ENCODE assay signal across 12 mouse cellular contexts in the genomic region with DNA sequence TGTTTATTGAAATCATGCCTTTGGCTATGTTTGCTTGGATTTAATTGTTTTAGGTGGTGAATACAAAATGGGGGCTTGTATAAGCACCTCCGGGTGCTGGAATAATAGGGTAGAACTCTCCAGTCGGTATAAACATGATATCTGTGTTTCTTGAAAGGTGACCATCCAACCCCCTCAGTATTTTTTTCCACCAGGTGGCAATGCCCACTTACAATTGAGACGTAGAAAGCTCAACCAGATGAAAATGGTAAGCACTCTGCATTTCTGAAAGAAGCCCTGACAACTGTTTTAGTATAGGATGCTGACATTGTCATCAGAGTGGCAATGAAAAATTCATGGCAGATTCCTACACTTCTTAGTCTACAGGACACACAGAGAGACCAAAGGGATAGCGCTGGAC.
DNase-seq lines count a peak whose midpoint lies in the region; ATAC-seq and TF ChIP-seq lines count a peak whose summit lies in the region.
"Had no signal": no experiment of that assay in that cellular context is flagged by ENCODE, and none has a peak within 500 bp of the region (broad histone marks: within the 10 kb centered on the region; RNA-seq: fewer than 3 reads in every experiment).

No protein-coding gene starts in this region.

- no peak overlapping the region for H3K4me2 ChIP-seq in hindbrain, postnatal 0 days (ENCODE audit: low read depth, low read length)
- no peak overlapping the region for H3K4me2 ChIP-seq in hindbrain, embryonic 13.5 days
- H3K4me2 ChIP-seq in midbrain, embryonic 13.5 days (replicated peaks), result no peak overlapping the region
- H3K4me2 ChIP-seq: liver, embryonic 11.5 days; midbrain, embryonic 12.5 days had no signal

- ATAC-seq in hindbrain, postnatal 0 days, result no peak
- ATAC-seq in hindbrain, embryonic 13.5 days (ENCODE audit: low FRiP score), result no peak
- ATAC-seq in Patski, result no peak
- no peak for ATAC-seq in midbrain, embryonic 13.5 days

- peak; percentile 72 for DNase-seq in hindbrain, postnatal 0 days (ENCODE audit: low spot score)
- DNase-seq in liver, adult 2 months (ENCODE audit: extremely low read depth, low read depth, low spot score), result peak; percentile 50
- no peak for DNase-seq in liver
- DNase-seq in Patski (ENCODE audit: low read depth, low spot score), result no peak
- DNase-seq in kidney, postnatal 14 days, result peak; percentile 12
- no peak for DNase-seq in c-Kit-positive CD71-positive TER-119-positive erythroid progenitor cells, embryonic 14.5 days (ENCODE audit: low spot score)
- DNase-seq: cerebellum, adult 18-20 months; spleen, adult 18-20 months had no signal

- no peak overlapping the region for H3K9ac ChIP-seq in hindbrain, postnatal 0 days (replicated peaks; ENCODE audit: low read length)
- no peak overlapping the region for H3K9ac ChIP-seq in hindbrain, embryonic 13.5 days
- no peak overlapping the region for H3K9ac ChIP-seq in liver, adult 2 months (ENCODE audit: low read depth, low read length)
- H3K9ac ChIP-seq in midbrain, embryonic 13.5 days (replicated peaks), result no peak overlapping the region
- H3K9ac ChIP-seq: midbrain, embryonic 12.5 days had no signal

- H3K27ac ChIP-seq in hindbrain, postnatal 0 days, result no peak overlapping the region
- H3K27ac ChIP-seq in hindbrain, embryonic 13.5 days, result no peak overlapping the region
- H3K27ac ChIP-seq in liver, adult 2 months (replicated peaks; ENCODE audit: insufficient read depth, low read depth, low read length), result no peak overlapping the region
- H3K27ac ChIP-seq in midbrain, embryonic 13.5 days, result no peak overlapping the region
- H3K27ac ChIP-seq: midbrain, embryonic 12.5 days had no signal

- no peaks in the 10 kb centered on the region for H3K27me3 ChIP-seq in hindbrain, postnatal 0 days (ENCODE audit: insufficient read depth, low read length)
- no peaks in the 10 kb centered on the region for H3K27me3 ChIP-seq in hindbrain, embryonic 13.5 days
- no peaks in the 10 kb centered on the region for H3K27me3 ChIP-seq in liver, adult 2 months (ENCODE audit: control insufficient read depth, insufficient read depth, low read length)
- no peaks in the 10 kb centered on the region for H3K27me3 ChIP-seq in Patski
- peaks cover 35% of the 10 kb centered on the region for H3K27me3 ChIP-seq in midbrain, embryonic 13.5 days

- no peaks in the 10 kb centered on the region for H3K36me3 ChIP-seq in hindbrain, postnatal 0 days (ENCODE audit: insufficient read depth, low read length)
- H3K36me3 ChIP-seq in hindbrain, embryonic 13.5 days, result no peaks in the 10 kb centered on the region
- no peaks in the 10 kb centered on the region for H3K36me3 ChIP-seq in liver, adult 2 months (ENCODE audit: control insufficient read depth, insufficient read depth, low read length)
- no peaks in the 10 kb centered on the region for H3K36me3 ChIP-seq in midbrain, embryonic 13.5 days
- H3K36me3 ChIP-seq: midbrain, embryonic 12.5 days had no signal

- in situ Hi-C loops in Patski (cut with MboI; ENCODE audit: low pct_unique_long_range_greater_than_20kb), result loop anchor here (25.0 kb wide), 1 partner anchor 1258 kb away; no protein-coding TSS in a partner anchor

- no peaks in the 10 kb centered on the region for H3K9me3 ChIP-seq in hindbrain, postnatal 0 days (ENCODE audit: low read length)
- no peaks in the 10 kb centered on the region for H3K9me3 ChIP-seq in hindbrain, embryonic 13.5 days
- no peaks in the 10 kb centered on the region for H3K9me3 ChIP-seq in midbrain, embryonic 13.5 days
- H3K9me3 ChIP-seq: midbrain, embryonic 12.5 days had no signal

- no peak for TF ChIP-seq POLR2A in liver, adult 2 months (IDR thresholded peaks at IDR 0.05; ENCODE audit: extremely low read depth, insufficient read depth, low read length)

- whole genome bisulfite sequencing in hindbrain, postnatal 0 days, result 68% methylated on average over 4 of the region's 4 CpGs
- 81% methylated on average over 4 of the region's 4 CpGs for WGBS in hindbrain, embryonic 13.5 days
- WGBS in liver, adult 2 months, result 69% methylated on average over 4 of the region's 4 CpGs
- 72% methylated on average over 4 of the region's 4 CpGs for WGBS in midbrain, embryonic 13.5 days

- peak; percentile 68 for TF ChIP-seq CTCF in hindbrain, postnatal 0 days (IDR thresholded peaks at IDR 0.05; ENCODE audit: low read depth)
- peak; percentile 42; the same call in 1 of the 2 replicates for TF ChIP-seq CTCF in liver, adult 2 months (IDR thresholded peaks at IDR 0.05; ENCODE audit: low read depth, low read length)
- TF ChIP-seq CTCF in Patski (IDR thresholded peaks at IDR 0.05), result peak; percentile 36

- no peaks in the 10 kb centered on the region for H3K79me2 ChIP-seq in liver, adult 2 months (ENCODE audit: control insufficient read depth, insufficient read depth, low read length)

- CTCF ChIA-PET in Patski (lab: Charles Lee), result interaction anchor here (0.7 to 1.9 kb wide), 3 partner anchors 10 to 1261 kb away, joined by 3 to 7 read pairs (median 4); no protein-coding TSS in a partner anchor

- H3K4me3 ChIP-seq in hindbrain, postnatal 0 days (ENCODE audit: low read length), result no peak overlapping the region
- H3K4me3 ChIP-seq in hindbrain, embryonic 13.5 days, result no peak overlapping the region
- no peak overlapping the region for H3K4me3 ChIP-seq in liver, adult 2 months (ENCODE audit: insufficient read depth, low read depth, low read length)
- H3K4me3 ChIP-seq in midbrain, embryonic 13.5 days (replicated peaks), result no peak overlapping the region
- H3K4me3 ChIP-seq: midbrain, embryonic 12.5 days had no signal

- no peaks in the 10 kb centered on the region for H3K4me1 ChIP-seq in hindbrain, postnatal 0 days (ENCODE audit: insufficient read depth, low read length)
- no peaks in the 10 kb centered on the region for H3K4me1 ChIP-seq in hindbrain, embryonic 13.5 days (replicated peaks)
- H3K4me1 ChIP-seq in liver, adult 2 months (ENCODE audit: control insufficient read depth, insufficient read depth, low read length), result no peaks in the 10 kb centered on the region
- no peaks in the 10 kb centered on the region for H3K4me1 ChIP-seq in midbrain, embryonic 13.5 days (replicated peaks)
- H3K4me1 ChIP-seq: midbrain, embryonic 12.5 days had no signal

- POLR2A ChIA-PET in Patski (lab: Charles Lee), result no interaction called here

Comparison
In these comparisons a context has a peak if more than half of its experiments do, and no peak if none do; other contexts are left out.
1. DNase-seq: peak in hindbrain, postnatal 0 days (single experiment), liver, adult 2 months (single experiment) and kidney, postnatal 14 days (single experiment); none in liver (single experiment), Patski (single experiment) and c-Kit-positive CD71-positive TER-119-positive erythroid progenitor cells, embryonic 14.5 days (single experiment).
2. Peak in every context shown above with its lines, with median percentiles within 50 percentile points of each other: CTCF ChIP-seq.